Mouse (Mus musculus) brain, embryonic 18.5 days (tissue): ENCODE measurements at regions not wholly inside any gene's neighbourhood (a gene's known extent, or its start where the extent isn't known, plus 50 kb on each side); places are given as distances from the start of the nearest gene placed in this dataset.

ENCODE experiments used
- DNase-seq: peaks from one replicate; pipeline ENCODE4 v3.0.0-alpha.2; 2012; ENCODE audit warnings: low read depth, low spot score

GRCm38 (mm10) chr15:27129697-27130096, 234.3 kb upstream of the Fbxl7 start:
- no peak for DNase-seq

GRCm38 (mm10) chr15:27132761-27133160, 237.4 kb upstream of the Fbxl7 start:
- no peak for DNase-seq

GRCm38 (mm10) chr15:27137580-27137979, 242.2 kb upstream of the Fbxl7 start:
- no peak for DNase-seq

- peak; percentile 10 for DNase-seq
Measured at GRCm38 (mm10) chr15:27145860-27146259, 250.5 kb upstream of the Fbxl7 start.

GRCm38 (mm10) chr15:27160986-27161385, 265.6 kb upstream of the Fbxl7 start:
- no peak for DNase-seq

GRCm38 (mm10) chr15:27167484-27167883, 272.1 kb upstream of the Fbxl7 start:
- no peak for DNase-seq

GRCm38 (mm10) chr15:27169846-27170245, 274.5 kb upstream of the Fbxl7 start:
- DNase-seq, result no peak

- no peak for DNase-seq
Measured at GRCm38 (mm10) chr15:27173506-27173905, 278.1 kb upstream of the Fbxl7 start.

GRCm38 (mm10) chr15:27178084-27178935, 282.9 kb upstream of the Fbxl7 start:
- DNase-seq, result no peak

- DNase-seq, result peak; percentile 32
Measured at GRCm38 (mm10) chr15:27189699-27190098, 276.8 kb upstream of the Ank start.

- no peak for DNase-seq
Measured at GRCm38 (mm10) chr15:27201513-27201912, 265.0 kb upstream of the Ank start.

- no peak for DNase-seq
Measured at GRCm38 (mm10) chr15:27204888-27205287, 261.6 kb upstream of the Ank start.

GRCm38 (mm10) chr15:27207446-27207845, 259.0 kb upstream of the Ank start:
- DNase-seq, result no peak

GRCm38 (mm10) chr15:27216387-27216786, 250.1 kb upstream of the Ank start:
- no peak for DNase-seq

- no peak for DNase-seq
Measured at GRCm38 (mm10) chr15:27219126-27219738, 247.2 kb upstream of the Ank start.

- DNase-seq, result no peak
Measured at GRCm38 (mm10) chr15:27223610-27224511, 242.6 kb upstream of the Ank start.

GRCm38 (mm10) chr15:27224512-27224850, 242.0 kb upstream of the Ank start:
- no peak for DNase-seq

GRCm38 (mm10) chr15:27232804-27233203, 233.7 kb upstream of the Ank start:
- DNase-seq, result no peak

GRCm38 (mm10) chr15:27234770-27235169, 231.7 kb upstream of the Ank start:
- peak; percentile 28 for DNase-seq

GRCm38 (mm10) chr15:27238301-27238700, 228.2 kb upstream of the Ank start:
- no peak for DNase-seq

- DNase-seq, result no peak
Measured at GRCm38 (mm10) chr15:27246302-27246701, 220.2 kb upstream of the Ank start.
